Mouse (Mus musculus): ENCODE measurements at regions not wholly inside any gene's neighbourhood (a gene's known extent, or its start where the extent isn't known, plus 50 kb on each side); places are given as distances from the start of the nearest gene placed in this dataset.
"Not testable (repeated sequence)": the region's sequence is repeated elsewhere in the genome, so short reads cannot be mapped to it uniquely, and the experiment has no call there.

DNA sequence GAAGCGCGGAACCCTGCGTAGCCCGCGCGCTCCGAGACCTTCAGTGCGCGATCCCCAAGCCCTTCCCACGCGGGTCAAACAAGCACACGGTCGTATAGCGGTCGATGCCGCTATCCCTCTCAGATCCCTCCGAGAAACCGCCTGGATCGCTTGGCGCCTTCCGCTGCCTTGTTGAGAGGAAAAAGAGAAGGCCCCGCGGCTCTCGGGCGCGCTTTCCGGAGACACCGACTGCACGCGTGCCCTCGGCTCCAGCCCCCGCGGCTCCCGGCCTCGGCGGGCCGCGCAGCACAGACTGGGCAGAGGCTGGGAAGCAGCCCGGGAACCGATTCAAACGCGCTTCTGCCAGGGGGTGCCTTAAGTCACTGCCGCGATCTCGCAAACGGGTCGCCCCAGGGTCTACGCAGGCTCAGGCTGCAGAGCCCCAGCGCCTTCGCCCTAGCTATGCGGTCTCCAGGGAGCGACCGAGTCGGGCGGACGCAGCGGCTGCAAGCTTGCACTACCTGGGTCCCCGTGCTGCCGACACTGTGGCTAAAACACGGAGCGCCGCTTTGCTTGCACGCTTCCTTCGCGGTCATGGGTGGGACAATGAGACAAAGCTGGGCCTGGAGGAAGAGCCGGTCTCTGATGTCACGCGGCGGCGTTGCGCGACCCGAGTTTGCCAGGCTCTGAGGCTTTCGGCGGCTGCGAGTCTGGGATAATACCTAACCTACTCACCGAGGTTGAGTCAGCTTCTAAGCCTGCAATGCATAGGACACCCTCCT is 87.3 kb downstream of the Crisp4 start:
- no peak for DNase-seq

GRCm38 (mm10) chr1:18057646-18058210 is 88.0 kb downstream of the Crisp4 start:
- no peak for DNase-seq

- DNase-seq, result not testable (repeated sequence)
Observed at GRCm38 (mm10) chr1:18057003-18057402, 88.7 kb downstream of the Crisp4 start.

GRCm38 (mm10) chr1:18030226-18030625 is 115.5 kb downstream of the Crisp4 start:
- no peak for DNase-seq

DNA sequence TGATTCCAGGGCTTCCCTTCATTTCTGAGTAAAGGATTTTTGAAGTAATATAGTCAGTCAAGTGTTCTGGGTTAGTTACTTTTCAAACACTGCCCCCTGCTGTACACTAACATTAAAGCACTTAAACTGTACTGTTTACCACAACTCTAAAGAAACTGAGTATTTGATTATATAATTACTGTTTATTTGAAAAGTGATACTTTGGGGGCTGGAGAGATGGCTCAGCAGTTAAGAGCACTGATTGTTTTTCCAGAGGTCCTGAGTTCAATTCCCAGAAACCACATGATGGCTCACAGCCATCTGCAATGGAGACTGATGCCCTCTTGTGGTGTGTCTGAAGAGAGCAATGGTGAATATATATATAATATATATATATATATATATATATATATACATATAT is 132.8 kb downstream of the Crisp4 start:
- DNase-seq, result peak in 1 of 2 experiments; percentile 6

DNA sequence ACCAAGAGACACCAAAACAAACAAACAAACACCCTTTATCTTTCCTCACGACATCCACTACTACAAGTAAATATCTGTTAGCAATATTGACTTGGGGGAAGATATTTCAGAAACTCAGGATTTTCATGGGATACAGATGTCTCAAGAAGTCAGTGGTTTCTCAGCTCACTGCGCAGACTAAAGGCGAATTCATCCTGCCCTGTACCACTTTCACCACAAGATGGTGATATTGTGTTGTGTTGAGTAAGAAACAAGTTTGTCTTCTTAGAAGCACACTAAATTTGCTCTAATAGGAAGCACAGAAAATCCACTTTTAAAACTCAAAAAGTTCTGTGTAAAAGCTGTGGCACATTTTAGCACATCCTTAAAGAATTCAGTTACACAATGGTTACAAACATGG is 165.1 kb downstream of the Crisp4 start:
- peak in 1 of 2 experiments; percentile 2 for DNase-seq

DNA sequence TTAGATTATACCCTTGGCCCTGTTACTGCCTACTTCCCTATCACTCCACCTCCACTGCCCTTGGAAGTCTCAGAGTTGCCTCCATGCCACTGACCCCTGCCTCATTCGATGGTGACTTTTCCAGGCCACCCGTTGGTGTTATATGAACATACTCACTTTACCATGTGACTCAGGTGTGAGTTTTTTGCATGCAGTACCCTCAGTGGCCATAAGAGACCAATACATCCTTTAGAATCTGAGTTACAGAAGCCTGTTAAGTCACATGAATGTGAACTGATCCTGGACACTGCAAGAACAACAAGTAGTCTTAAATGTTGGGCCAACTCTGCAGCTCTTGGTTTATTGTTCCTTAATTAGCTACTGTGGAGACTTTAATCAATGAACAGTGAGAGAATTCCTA is 167.6 kb downstream of the Crisp4 start:
- DNase-seq, result no peak

DNA sequence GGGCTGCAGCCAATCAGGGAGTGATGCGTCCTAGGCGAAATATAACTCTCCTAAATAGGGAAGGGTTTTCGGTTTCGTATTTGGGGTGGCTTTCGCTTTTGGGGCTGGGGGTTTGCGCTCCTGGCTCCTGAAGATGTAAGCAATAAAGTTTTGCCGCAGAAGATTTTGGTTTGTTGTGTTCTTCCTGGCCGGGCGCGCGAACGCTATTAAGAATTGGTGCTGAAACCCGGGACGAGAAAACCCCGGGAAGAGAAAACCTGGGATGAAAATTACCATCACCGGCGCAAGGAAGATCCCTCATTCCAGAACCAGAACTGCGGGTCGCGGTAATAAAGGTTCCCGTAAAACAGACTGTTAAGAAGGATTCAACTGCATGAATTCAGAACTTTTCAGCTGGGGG is 188.8 kb downstream of the Crisp4 start:
- DNase-seq, result not testable (repeated sequence)

DNA sequence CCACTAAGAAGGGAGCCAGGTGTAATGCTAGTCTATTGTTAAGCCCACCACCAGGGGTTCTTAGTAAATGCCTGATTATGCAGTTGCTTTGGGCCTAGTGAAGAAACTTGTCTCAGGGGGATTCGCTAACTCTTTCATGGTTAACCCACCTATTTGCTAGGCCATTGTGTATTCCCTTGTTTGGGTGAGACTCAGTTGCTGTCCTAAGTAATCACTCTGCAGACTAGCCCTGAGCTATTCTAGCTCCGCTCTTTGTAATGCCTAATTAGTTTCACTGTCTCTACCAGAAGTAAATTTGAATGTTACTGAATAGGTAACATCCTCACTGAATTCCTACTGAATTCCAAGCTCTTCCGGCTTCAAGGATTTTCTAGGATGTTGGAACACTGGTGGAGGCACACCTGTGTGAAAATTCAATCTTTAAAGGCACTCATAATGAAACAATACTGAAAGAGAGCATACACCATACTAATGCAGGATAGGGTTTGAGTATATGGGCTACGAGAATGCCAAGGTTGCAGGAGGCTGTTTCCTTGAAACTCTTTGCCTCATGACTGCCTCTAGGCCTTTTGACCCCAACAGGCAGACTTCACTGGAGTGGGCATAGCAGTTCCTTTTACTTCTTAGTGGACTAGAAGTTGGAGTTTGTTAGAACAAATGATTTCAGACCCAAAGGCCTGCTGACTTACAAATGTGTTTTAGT is 213.4 kb downstream of the Crisp4 start:
- not testable (repeated sequence) for DNase-seq
